Mouse (Mus musculus): ENCODE measurements around the gene Pparg. TPM values are rescaled to one million over a fixed set of nuclear protein-coding genes. Genes with fewer than 3 reads are reported as not detected.

Pparg gene
- polyA plus RNA-seq, 1 experiment from 2014 or later, result 1.7 TPM

- Histone ChIP-seq H3K9ac (no peak overlapping the region), H3K4me3 (replicated peaks) (no peak overlapping the region), H3K4me1 (replicated peaks) (peaks cover 5% of the 10 kb centered on the region), H3K4me2 (no peak overlapping the region), H3K27me3 (no peaks in the 10 kb centered on the region), H3K27ac (replicated peaks) (no peak overlapping the region), H3K9me3 (replicated peaks) (no peaks in the 10 kb centered on the region), H3K36me3 (replicated peaks) (no peaks in the 10 kb centered on the region)
- ATAC-seq (ENCODE audit: insufficient read depth), result no peak
- 80% methylated on average over 4 of the region's 4 CpGs for WGBS (ENCODE audit: insufficient replicate concordance)
Measured at GRCm38 (mm10) chr6:115513207-115513606, 152.5 kb downstream of the Pparg start.

- Histone ChIP-seq H3K4me3 (replicated peaks) (no peak overlapping the region), H3K9me3 (replicated peaks) (no peaks in the 10 kb centered on the region), H3K4me2 (no peak overlapping the region), H3K27ac (replicated peaks) (no peak overlapping the region), H3K9ac (no peak overlapping the region), H3K36me3 (replicated peaks) (no peaks in the 10 kb centered on the region), H3K27me3 (no peaks in the 10 kb centered on the region), H3K4me1 (replicated peaks) (peaks cover 29% of the 10 kb centered on the region)
- ATAC-seq (ENCODE audit: insufficient read depth), result no peak
- 36% methylated on average over 4 of the region's 4 CpGs for WGBS (ENCODE audit: insufficient replicate concordance)
Measured at GRCm38 (mm10) chr6:115517904-115518303, 157.2 kb downstream of the Pparg start.

GRCm38 (mm10) chr6:115518352-115518751, 157.6 kb downstream of the Pparg start:
- Histone ChIP-seq H3K9ac (no peak overlapping the region), H3K36me3 (replicated peaks) (no peaks in the 10 kb centered on the region), H3K4me3 (replicated peaks) (no peak overlapping the region), H3K4me2 (peak overlapping the region; percentile 46; the same call in 1 of the 2 replicates), H3K9me3 (replicated peaks) (no peaks in the 10 kb centered on the region), H3K27ac (replicated peaks) (no peak overlapping the region), H3K27me3 (no peaks in the 10 kb centered on the region), H3K4me1 (replicated peaks) (peaks cover 32% of the 10 kb centered on the region)
- ATAC-seq (ENCODE audit: insufficient read depth), result no peak
- 7% methylated on average over 2 of the region's 2 CpGs for WGBS (ENCODE audit: insufficient replicate concordance)

- H3K4me3 ChIP-seq (replicated peaks), result peak overlapping the region; percentile 0; the same call in 1 of the 2 replicates
- H3K4me1 ChIP-seq (replicated peaks), result peaks cover 39% of the 10 kb centered on the region
- no peaks in the 10 kb centered on the region for H3K9me3 ChIP-seq (replicated peaks)
- no peaks in the 10 kb centered on the region for H3K27me3 ChIP-seq
- 13% methylated on average over 12 of the region's 12 CpGs for WGBS (ENCODE audit: insufficient replicate concordance)
- H3K9ac ChIP-seq, result no peak overlapping the region
- H3K36me3 ChIP-seq (replicated peaks), result no peaks in the 10 kb centered on the region
- no peak overlapping the region; the same call in 1 of the 2 replicates for H3K27ac ChIP-seq (replicated peaks)
- ATAC-seq (ENCODE audit: insufficient read depth), result peak; percentile 49; the same call in 1 of the 2 replicates
- H3K4me2 ChIP-seq, result peak overlapping the region; percentile 46
Measured at GRCm38 (mm10) chr6:115519275-115519699, 158.5 kb downstream of the Pparg start.

- Histone ChIP-seq H3K9ac (no peak overlapping the region), H3K27me3 (no peaks in the 10 kb centered on the region), H3K4me2 (no peak overlapping the region), H3K36me3 (replicated peaks) (no peaks in the 10 kb centered on the region), H3K4me3 (replicated peaks) (no peak overlapping the region), H3K4me1 (replicated peaks) (peaks cover 39% of the 10 kb centered on the region), H3K27ac (replicated peaks) (no peak overlapping the region), H3K9me3 (replicated peaks) (no peaks in the 10 kb centered on the region)
- ATAC-seq (ENCODE audit: insufficient read depth), result no peak
- 22% methylated on average over 1 of the region's 1 CpGs for WGBS (ENCODE audit: insufficient replicate concordance)
Measured at GRCm38 (mm10) chr6:115521923-115522322, 161.2 kb downstream of the Pparg start.

GRCm38 (mm10) chr6:115522691-115523146, 162.0 kb downstream of the Pparg start:
- Histone ChIP-seq H3K27ac (replicated peaks) (no peak overlapping the region), H3K36me3 (replicated peaks) (no peaks in the 10 kb centered on the region), H3K4me3 (replicated peaks) (no peak overlapping the region), H3K4me2 (no peak overlapping the region), H3K4me1 (replicated peaks) (peaks cover 39% of the 10 kb centered on the region), H3K27me3 (no peaks in the 10 kb centered on the region), H3K9me3 (replicated peaks) (no peaks in the 10 kb centered on the region), H3K9ac (no peak overlapping the region)
- WGBS (ENCODE audit: insufficient replicate concordance), result 54% methylated on average over 6 of the region's 6 CpGs
- no peak for ATAC-seq (ENCODE audit: insufficient read depth)

- no peak for ATAC-seq (ENCODE audit: insufficient read depth)
- H3K27ac ChIP-seq (replicated peaks), result no peak overlapping the region
- WGBS (ENCODE audit: insufficient replicate concordance), result 46% methylated on average over 9 of the region's 9 CpGs
- no peaks in the 10 kb centered on the region for H3K9me3 ChIP-seq (replicated peaks)
- H3K36me3 ChIP-seq (replicated peaks), result no peaks in the 10 kb centered on the region
- no peaks in the 10 kb centered on the region for H3K27me3 ChIP-seq
- no peak overlapping the region for H3K4me2 ChIP-seq
- peaks cover 37% of the 10 kb centered on the region for H3K4me1 ChIP-seq (replicated peaks)
- H3K9ac ChIP-seq, result no peak overlapping the region
- H3K4me3 ChIP-seq (replicated peaks), result no peak overlapping the region
Measured at GRCm38 (mm10) chr6:115523201-115523600, 162.4 kb downstream of the Pparg start.

GRCm38 (mm10) chr6:115524449-115524990, 163.8 kb downstream of the Pparg start:
- Histone ChIP-seq H3K27ac (replicated peaks) (no peak overlapping the region), H3K4me3 (replicated peaks) (no peak overlapping the region), H3K4me2 (no peak overlapping the region), H3K36me3 (replicated peaks) (no peaks in the 10 kb centered on the region), H3K9me3 (replicated peaks) (no peaks in the 10 kb centered on the region), H3K27me3 (no peaks in the 10 kb centered on the region), H3K9ac (no peak overlapping the region), H3K4me1 (replicated peaks) (peaks cover 24% of the 10 kb centered on the region)
- ATAC-seq (ENCODE audit: insufficient read depth), result no peak
- WGBS (ENCODE audit: insufficient replicate concordance), result 63% methylated on average over 9 of the region's 9 CpGs

GRCm38 (mm10) chr6:115527418-115527817, 166.7 kb downstream of the Pparg start:
- H3K4me2 ChIP-seq, result no peak overlapping the region
- ATAC-seq (ENCODE audit: insufficient read depth), result peak; percentile 78

GRCm38 (mm10) chr6:115528372-115528771, 167.6 kb downstream of the Pparg start:
- Histone ChIP-seq H3K27me3 (no peaks in the 10 kb centered on the region), H3K4me1 (replicated peaks) (peaks cover 10% of the 10 kb centered on the region), H3K4me2 (no peak overlapping the region), H3K36me3 (replicated peaks) (no peaks in the 10 kb centered on the region), H3K9ac (no peak overlapping the region), H3K9me3 (replicated peaks) (no peaks in the 10 kb centered on the region), H3K27ac (replicated peaks) (no peak overlapping the region), H3K4me3 (replicated peaks) (no peak overlapping the region)
- ATAC-seq (ENCODE audit: insufficient read depth), result no peak
- 55% methylated on average over 4 of the region's 4 CpGs for WGBS (ENCODE audit: insufficient replicate concordance)

More at GRCm38 (mm10) chr6:115527418-115527817, 166.7 kb downstream of the Pparg start:
- Histone ChIP-seq H3K27me3 (no peaks in the 10 kb centered on the region), H3K4me3 (replicated peaks) (no peak overlapping the region), H3K36me3 (replicated peaks) (no peaks in the 10 kb centered on the region), H3K27ac (replicated peaks) (no peak overlapping the region), H3K4me1 (replicated peaks) (peaks cover 17% of the 10 kb centered on the region), H3K9me3 (replicated peaks) (no peaks in the 10 kb centered on the region), H3K9ac (no peak overlapping the region)
- WGBS (ENCODE audit: insufficient replicate concordance), result 21% methylated on average over 3 of the region's 3 CpGs

- Histone ChIP-seq H3K27ac (replicated peaks) (no peak overlapping the region), H3K36me3 (replicated peaks) (no peaks in the 10 kb centered on the region), H3K4me1 (replicated peaks) (peaks cover 9% of the 10 kb centered on the region), H3K9me3 (replicated peaks) (no peaks in the 10 kb centered on the region), H3K27me3 (no peaks in the 10 kb centered on the region), H3K9ac (no peak overlapping the region), H3K4me2 (no peak overlapping the region), H3K4me3 (replicated peaks) (no peak overlapping the region)
- 69% methylated on average over 7 of the region's 7 CpGs for WGBS (ENCODE audit: insufficient replicate concordance)
- ATAC-seq (ENCODE audit: insufficient read depth), result no peak
Measured at GRCm38 (mm10) chr6:115534617-115535016, 173.9 kb downstream of the Pparg start.

- Histone ChIP-seq H3K9ac (no peak overlapping the region), H3K9me3 (replicated peaks) (no peaks in the 10 kb centered on the region), H3K27ac (replicated peaks) (no peak overlapping the region), H3K4me2 (no peak overlapping the region), H3K27me3 (no peaks in the 10 kb centered on the region), H3K4me1 (replicated peaks) (peaks cover 9% of the 10 kb centered on the region), H3K36me3 (replicated peaks) (no peaks in the 10 kb centered on the region), H3K4me3 (replicated peaks) (no peak overlapping the region)
- ATAC-seq (ENCODE audit: insufficient read depth), result no peak
- 57% methylated on average over 4 of the region's 4 CpGs for WGBS (ENCODE audit: insufficient replicate concordance)
Measured at GRCm38 (mm10) chr6:115536169-115536568, 175.4 kb downstream of the Pparg start.
